Mouse (Mus musculus): ENCODE data around the gene Mta2.

DNA sequence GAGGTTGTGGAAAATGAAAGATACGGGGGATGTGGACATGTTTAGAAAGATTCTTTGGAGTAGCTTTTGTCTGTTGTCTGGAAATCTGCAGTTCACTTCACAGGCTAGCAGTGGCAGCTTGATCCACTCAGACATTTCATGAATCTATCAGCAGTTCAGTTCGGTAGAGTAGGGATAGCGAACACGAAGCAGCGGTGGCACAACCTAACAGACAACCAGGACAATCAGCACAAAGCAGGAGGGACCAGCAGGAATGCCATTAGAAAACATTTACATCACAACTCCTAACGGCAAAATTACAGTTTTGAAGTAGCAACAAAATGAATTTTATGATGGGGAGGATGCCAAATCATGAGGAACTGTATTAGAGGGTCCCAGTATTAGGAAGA, 22.0 kb upstream of the Mta2 start:
- TF ChIP-seq CTCF (IDR thresholded peaks at IDR 0.05; ENCODE audit: low read depth) (no peak), EP300 (IDR thresholded peaks at IDR 0.05; ENCODE audit: low read depth) (no peak)

Data from liver, postnatal 0 days (tissue).